Mouse (Mus musculus) small intestine, adult 2 months (tissue): ENCODE data around the gene Qrich1.

Experiments
- CTCF ChIP-seq: fragments of 200-500 bp; IDR thresholded peaks from 2 replicates; pipeline ENCODE4 v1.5.1; 2012; ENCODE audit warnings: low read depth, mild to moderate bottlenecking, control low read depth, inconsistent platforms, low read length, moderate library complexity, mixed read lengths; ENCODE audit not compliant: insufficient replicate concordance, insufficient read length; ENCODE audit errors: extremely low read depth
- POLR2A ChIP-seq: fragments of 200-500 bp; IDR thresholded peaks from 2 replicates; pipeline ENCODE4 v1.6.1; 2012; ENCODE audit warnings: low read depth, mild to moderate bottlenecking, control low read depth, inconsistent platforms, low read length, moderate library complexity

DNA sequence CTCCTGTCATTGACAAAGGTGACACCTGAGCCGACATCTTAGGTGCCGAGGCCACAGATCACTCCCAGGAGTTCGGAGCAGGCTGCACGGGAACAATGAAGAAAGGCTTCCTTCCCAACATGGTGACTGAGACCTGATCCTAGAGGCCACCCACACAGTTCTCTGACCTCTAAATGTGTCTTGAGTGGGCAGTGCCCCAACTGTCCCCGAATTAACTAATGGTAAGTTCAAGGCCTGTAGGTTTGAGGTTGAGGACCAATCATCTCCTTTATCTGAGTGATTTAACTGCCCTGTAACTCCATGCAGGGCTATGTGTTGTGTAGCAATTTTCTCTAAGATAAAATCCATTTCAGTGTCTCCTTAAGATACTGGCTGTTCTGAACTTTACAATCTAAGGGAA lies 47.2 kb upstream of the Qrich1 start:
- TF ChIP-seq CTCF (no peak), POLR2A (no peak)
